Mouse (Mus musculus) erythroid progenitor cell, adult 5-6 weeks (primary cell): ENCODE measurements around the gene Gm49601. TPM values are rescaled to one million over a fixed set of nuclear protein-coding genes. Genes with fewer than 3 reads are reported as not detected.
A peak's percentile ranks its signal among the peaks of the same experiment; 100 is the strongest.

Source experiments
- ATAC-seq: replicated peaks from 2 replicates; pipeline ENCODE4 v1.8.0; 2016; ENCODE audit warnings: moderate number of reproducible peaks, mild to moderate bottlenecking, moderate TSS enrichment, inconsistent platforms; ENCODE audit not compliant: poor library complexity, low FRiP score, severe bottlenecking
- total RNA-seq, 2 experiments: library from RNA; stranded (forward) in 1 of 2; stranded (reverse) in 1 of 2; fragments of 150-400 nt in 1 of 2; fragments of 186-747, 209-891 nt in 1 of 2; gene quantifications; 2 replicates each; pipeline versions ENCODE4 v1.2.3 to v1.2.4; 2015 to 2017; ENCODE audit warnings: low replicate concordance in 2 of 2

Gm49601 gene
- total RNA-seq (2015; ENCODE audit: low replicate concordance), result 6.1 TPM in 1 of 2 replicates, not detected in the other
- total RNA-seq (2017; ENCODE audit: low replicate concordance), result 4.2 TPM in 1 of 2 replicates, not detected in the other

DNA sequence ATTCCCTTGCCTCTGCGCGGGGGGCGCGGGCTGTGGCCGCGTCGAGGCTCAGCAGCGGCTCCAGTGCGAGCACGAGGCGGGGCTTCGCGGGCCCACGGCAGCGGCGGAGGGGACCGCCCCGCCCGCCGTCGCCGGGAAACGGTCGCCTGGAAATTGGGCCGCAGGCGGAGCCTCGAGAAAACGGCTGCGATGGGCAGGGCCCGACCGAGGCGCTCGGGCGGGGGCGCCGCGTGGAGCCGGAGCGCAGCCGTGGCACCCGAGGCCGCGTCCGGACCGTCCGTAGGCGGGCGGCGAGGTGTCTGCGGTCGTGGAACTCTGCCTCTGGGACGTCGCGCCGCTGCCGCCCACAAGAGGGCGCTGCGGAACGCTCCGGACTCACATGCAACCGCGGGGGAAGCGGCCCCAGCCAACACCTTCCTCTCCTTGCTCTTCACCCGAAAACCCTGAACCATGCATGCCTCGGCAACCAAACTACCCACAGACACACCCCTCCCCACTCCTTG, at the start of gene Gm49601:
Gm49601 (minus strand) TSS at position 52 of the 503 bp plus-strand sequence.
- ATAC-seq, result peak; percentile 28; the same call in 1 of the 2 replicates

GRCm38 (mm10) chr16:18673005-18673404, 46.8 kb upstream of the Gm49601 start:
- ATAC-seq, result no peak

DNA sequence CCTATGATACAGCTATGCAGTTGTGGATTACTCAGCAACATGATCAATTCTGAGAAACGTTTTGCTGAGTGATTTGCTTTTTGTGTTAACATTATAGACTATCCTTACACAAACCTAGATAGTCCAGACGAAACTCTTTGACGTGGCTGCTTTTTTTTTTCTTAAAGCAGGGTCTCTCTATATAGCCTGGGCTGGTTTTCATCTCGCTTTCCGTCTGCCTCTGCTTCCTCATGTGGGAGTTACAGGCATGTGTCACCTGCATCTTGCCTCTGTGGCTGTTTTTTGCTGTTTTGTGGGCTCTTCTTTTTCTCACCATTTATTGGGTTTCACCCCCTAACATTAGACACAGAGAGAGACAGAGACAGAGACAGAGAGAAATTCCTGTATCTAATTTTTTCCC, 45.8 kb upstream of the Gm49601 start:
- no peak for ATAC-seq

- no peak for ATAC-seq
Measured at GRCm38 (mm10) chr16:18669914-18670313, 43.7 kb upstream of the Gm49601 start.

DNA sequence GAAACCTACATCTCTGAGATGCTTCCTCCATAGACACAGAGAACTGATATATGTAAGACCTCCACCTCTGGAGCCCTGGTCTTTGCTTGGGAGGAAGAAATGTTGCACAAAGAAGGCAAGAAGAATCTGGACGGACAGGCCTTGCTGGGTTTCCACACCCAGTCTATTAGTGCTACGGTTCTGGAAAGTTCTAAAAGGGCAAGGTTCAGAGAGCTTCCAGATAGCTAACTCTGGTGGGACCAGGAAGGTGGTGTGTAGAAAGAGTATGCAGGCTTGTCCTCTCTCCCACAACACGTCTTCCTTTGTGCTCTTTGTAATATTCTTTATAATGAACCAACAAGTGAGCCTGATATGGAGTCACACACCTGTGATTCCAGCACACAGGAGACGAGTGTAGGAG, 32.4 kb upstream of the Gm49601 start:
- ATAC-seq, result no peak

- ATAC-seq, result no peak
Measured at GRCm38 (mm10) chr16:18655372-18656098, 29.3 kb upstream of the Gm49601 start.

DNA sequence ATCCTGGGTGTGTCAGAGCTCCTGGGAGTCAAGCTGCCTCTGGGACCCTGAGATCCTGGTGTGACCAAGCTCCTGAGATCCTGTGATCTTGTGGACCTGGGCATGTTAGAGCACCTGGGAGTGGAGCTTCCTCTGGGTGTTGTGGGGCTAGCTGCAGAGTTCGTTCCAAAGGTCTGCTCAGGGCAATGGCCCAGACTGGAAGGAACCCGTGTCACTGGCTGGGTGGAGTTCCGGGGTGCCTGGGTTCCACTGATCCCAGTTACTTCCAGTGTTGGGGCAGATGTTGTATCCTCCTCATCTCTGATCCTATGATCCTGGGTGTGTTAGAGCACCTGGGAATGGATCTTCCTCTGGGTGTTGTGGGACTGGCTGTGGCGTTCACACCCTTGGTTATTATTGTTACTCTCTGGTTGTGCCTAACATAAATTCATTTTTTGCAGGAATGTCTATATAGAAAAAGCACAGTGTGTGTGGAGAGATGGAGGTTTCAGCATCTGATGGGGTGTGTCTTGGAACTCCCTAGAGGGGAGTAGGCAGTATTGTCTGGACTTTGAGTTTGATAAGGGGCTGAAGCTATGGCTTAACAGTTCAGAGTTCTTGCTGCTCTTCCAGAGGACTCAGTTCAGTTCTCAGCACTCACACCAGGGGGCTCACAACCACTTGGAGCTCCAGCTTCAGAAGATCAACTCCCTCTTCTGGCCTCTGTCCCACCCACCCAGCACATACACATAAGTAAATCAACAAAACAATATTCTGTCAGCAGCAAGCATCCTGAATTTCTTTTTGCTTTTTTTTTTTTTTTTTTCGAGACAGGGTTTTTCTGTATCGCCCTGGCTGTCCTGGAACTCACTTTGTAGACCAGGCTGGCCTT, 27.3 kb upstream of the Gm49601 start:
- no peak for ATAC-seq

GRCm38 (mm10) chr16:18649126-18649525, 22.9 kb upstream of the Gm49601 start:
- ATAC-seq, result no peak

DNA sequence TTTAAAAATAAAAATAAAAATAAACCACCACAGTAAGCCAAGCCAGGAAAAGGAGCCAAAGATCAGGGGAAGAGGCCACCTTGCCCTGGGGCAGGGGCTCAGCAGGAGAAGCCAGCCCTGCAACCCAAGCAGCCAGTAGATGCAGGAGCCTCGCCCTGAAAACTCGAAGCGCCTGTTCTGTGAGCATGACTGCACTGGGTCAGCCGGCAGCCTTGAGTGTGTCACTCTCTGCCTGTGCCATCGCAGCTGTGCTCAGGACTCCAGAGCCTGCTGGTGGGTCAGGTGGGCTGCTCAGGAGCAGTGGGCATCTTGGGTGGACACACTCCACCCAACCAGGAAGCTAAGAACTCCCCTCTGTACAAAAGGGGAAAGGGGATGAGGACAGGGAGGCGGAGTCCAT, 19.1 kb upstream of the Gm49601 start:
- no peak for ATAC-seq

DNA sequence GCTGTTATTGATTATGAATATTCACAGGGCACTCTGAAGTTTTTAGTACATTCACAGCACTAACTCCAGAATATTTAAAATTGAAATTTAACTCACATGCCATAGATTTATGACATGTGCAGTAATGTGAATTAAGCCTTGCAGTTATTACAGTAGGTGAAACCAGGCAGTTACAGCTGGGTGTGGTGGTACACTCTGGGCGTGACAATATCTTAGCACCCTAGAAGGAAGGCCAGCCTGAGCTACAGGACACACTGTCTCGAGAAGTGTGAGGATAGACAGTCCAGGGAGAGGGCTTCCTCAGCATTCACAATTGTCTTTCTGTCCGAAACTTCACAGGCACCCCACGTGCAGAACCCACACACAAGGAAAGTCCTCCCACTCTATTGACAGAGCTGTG, 18.3 kb upstream of the Gm49601 start:
- ATAC-seq, result no peak

- ATAC-seq, result no peak
Measured at GRCm38 (mm10) chr16:18643406-18643998, 17.3 kb upstream of the Gm49601 start.

GRCm38 (mm10) chr16:18642897-18643296, 16.7 kb upstream of the Gm49601 start:
- ATAC-seq, result no peak

GRCm38 (mm10) chr16:18642291-18642690, 16.1 kb upstream of the Gm49601 start:
- no peak for ATAC-seq

- no peak for ATAC-seq
Measured at GRCm38 (mm10) chr16:18639382-18639929, 13.2 kb upstream of the Gm49601 start.

- no peak for ATAC-seq
Measured at GRCm38 (mm10) chr16:18638396-18638795, 12.2 kb upstream of the Gm49601 start.

DNA sequence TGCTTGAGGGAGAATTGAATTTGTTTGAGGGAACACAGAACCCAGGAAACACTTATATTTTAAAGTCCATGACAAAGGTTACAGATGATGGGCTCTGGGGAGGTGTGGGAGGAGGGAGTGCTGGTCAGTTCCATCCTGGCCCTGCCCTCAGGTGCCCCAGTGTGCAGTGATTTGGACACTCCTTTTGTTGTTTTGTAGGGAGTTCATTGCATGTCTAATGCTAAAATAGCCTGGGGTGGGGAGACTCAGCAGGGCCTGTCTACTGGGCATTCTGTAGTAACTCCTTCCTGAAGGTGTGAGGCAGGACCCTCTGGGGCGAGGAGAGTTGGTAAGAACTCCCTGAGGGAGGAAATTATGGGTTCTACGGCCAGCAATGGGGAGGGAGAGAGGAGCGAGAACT, 10.6 kb upstream of the Gm49601 start:
- no peak for ATAC-seq

DNA sequence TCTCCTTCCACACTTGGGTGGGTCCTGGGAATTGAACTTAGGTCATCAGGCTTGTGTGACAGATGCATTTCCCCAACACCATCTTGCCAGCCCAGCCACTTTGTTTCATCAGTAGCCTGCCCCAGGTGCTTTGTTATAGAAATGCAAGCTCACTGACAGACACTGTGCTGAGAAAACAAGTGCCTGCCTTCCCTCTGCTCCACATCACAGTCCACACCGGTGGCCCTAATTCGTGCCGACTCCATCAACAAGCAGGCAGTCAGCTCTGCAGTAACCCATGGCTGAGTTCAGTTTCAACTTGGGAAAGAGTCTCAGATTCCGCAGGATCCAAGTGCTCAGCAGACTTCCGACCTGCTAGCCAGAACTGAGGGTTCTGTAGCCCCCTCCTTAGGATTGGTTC, 10.2 kb upstream of the Gm49601 start:
- ATAC-seq, result no peak

DNA sequence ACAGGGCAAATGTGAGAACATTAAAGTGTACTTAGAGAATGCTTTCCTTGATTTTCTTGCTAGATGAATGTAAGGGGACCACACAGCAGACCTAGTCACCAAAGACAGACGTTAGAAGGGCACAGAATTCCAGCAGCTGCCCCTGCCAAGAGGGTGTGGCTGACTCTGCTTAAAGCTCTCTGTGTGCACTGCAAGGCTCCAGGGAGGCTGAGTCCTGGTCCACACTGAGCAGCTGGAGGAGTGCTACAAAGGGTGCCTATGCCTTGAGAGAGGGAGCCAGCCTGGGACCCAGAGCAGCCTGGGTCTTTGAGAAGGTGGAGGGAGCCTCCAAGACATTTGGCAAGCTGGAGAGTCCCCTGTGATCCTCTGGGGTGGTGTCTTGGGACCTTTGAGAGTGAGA, 7.1 kb upstream of the Gm49601 start:
- ATAC-seq, result no peak

- ATAC-seq, result no peak
Measured at GRCm38 (mm10) chr16:18632816-18633215, 6.6 kb upstream of the Gm49601 start.

DNA sequence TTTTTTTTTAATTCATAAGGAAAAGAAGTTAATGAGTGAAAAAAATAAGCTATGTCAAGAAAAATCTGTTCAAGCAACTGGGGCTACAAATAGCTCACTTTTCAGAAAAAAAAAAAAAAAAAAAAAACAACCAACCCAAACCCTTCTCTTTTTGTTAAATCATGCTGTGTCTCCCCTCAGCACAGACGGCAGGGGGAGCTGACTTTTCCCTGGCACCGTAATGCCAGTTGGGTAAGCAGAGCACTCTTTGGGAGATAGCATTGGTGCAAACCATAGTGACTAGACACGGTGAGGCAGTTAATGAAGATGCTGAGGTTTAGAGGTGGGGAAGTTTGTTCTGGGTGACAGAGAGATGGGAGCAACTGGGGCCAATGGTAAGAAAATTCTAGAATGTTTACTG, 5.8 kb upstream of the Gm49601 start:
- no peak for ATAC-seq
